Mouse (Mus musculus) kidney, embryonic 14.5 days (tissue): ENCODE measurements around the gene Bloc1s3. TPM values are rescaled to one million over a fixed set of nuclear protein-coding genes. Genes with fewer than 3 reads are reported as not detected.

ENCODE experiments used
- ATAC-seq: fragments of 200-750 bp; cut with Nextera tagmentation; 2 replicates; pipeline ENCODE4 v1.8.0; 2017; ENCODE audit warnings: moderate number of reproducible peaks, mild to moderate bottlenecking, moderate TSS enrichment, moderate library complexity; ENCODE audit not compliant: low FRiP score, low TSS enrichment
- H3K27ac ChIP-seq: fragments of 300-500 bp; sonication (generic); 2 replicates; pipeline ENCODE4 v1.5.1; 2014; ENCODE audit warnings: low read depth, mild to moderate bottlenecking, low read length, moderate library complexity, mixed read lengths
- H3K27me3 ChIP-seq: fragments of 300-500 bp; sonication (generic); 2 replicates; pipeline ENCODE4 v1.6.1; 2014; ENCODE audit warnings: mild to moderate bottlenecking, low read length; ENCODE audit not compliant: control insufficient read depth, insufficient read depth
- H3K36me3 ChIP-seq: fragments of 300-500 bp; sonication (generic); 2 replicates; pipeline ENCODE4 v1.6.1; 2014; ENCODE audit warnings: low read length, mixed read lengths; ENCODE audit not compliant: control insufficient read depth, insufficient read depth
- H3K4me1 ChIP-seq: fragments of 300-500 bp; sonication (generic); 2 replicates; pipeline ENCODE4 v1.6.1; 2014; ENCODE audit warnings: low read length, mixed read lengths; ENCODE audit not compliant: control insufficient read depth, insufficient read depth
- H3K4me2 ChIP-seq: fragments of 300-500 bp; sonication (generic); replicated peaks from 2 replicates; pipeline ENCODE4 v1.6.1; 2014; ENCODE audit warnings: low read depth, mild to moderate bottlenecking, low read length
- H3K4me3 ChIP-seq: fragments of 300-500 bp; sonication (generic); 2 replicates; pipeline ENCODE4 v1.5.1; 2014; ENCODE audit warnings: mild to moderate bottlenecking, low read length
- H3K9ac ChIP-seq: fragments of 300-500 bp; sonication (generic); 2 replicates; pipeline ENCODE4 v1.6.1; 2014; ENCODE audit warnings: low read depth, mild to moderate bottlenecking, low read length, moderate library complexity
- H3K9me3 ChIP-seq: fragments of 300-500 bp; sonication (generic); 2 replicates; pipeline ENCODE4 v1.6.1; 2016; ENCODE audit warnings: low read length; ENCODE audit not compliant: control insufficient read depth
- WGBS: fragments of 180-500 bp; shearing (Covaris S2); extraction: QIAGEN DNeasy Blood & Tissue Kit; methylation state at CpG from one replicate; pipeline ENCODE4 v1.1.7; 2014; 5-methylcytosine and 5-hydroxymethylcytosine counted together
- polyA plus RNA-seq: library from polyadenylated mRNA; unstranded; fragments of >200 nt; fragmentation: Nextera tagmentation; extraction: Ambion mirVana; gene quantifications from 2 replicates; pipeline ENCODE4 v1.2.1, GENCODE M21; 2014

Gene Bloc1s3
- polyA plus RNA-seq, 1 experiment from 2014 or later, result 1.4 TPM

- peak overlapping the region; percentile 88 for H3K9ac ChIP-seq
- 8% methylated on average over 14 of the region's 14 CpGs for WGBS
- no peaks in the 10 kb centered on the region for H3K27me3 ChIP-seq
- H3K36me3 ChIP-seq, result peaks cover 9% of the 10 kb centered on the region
- peak overlapping the region; percentile 96 for H3K4me3 ChIP-seq
- ATAC-seq, result no peak; the same call in 1 of the 2 replicates
- peaks cover 7% of the 10 kb centered on the region; the same call in 1 of the 2 replicates for H3K4me1 ChIP-seq
- H3K4me2 ChIP-seq, result peak overlapping the region; percentile 86
- H3K9me3 ChIP-seq, result no peaks in the 10 kb centered on the region
- H3K27ac ChIP-seq, result peak overlapping the region; percentile 79
Observed at GRCm38 (mm10) chr7:19457414-19458071, 50.6 kb downstream of the Bloc1s3 start.

DNA sequence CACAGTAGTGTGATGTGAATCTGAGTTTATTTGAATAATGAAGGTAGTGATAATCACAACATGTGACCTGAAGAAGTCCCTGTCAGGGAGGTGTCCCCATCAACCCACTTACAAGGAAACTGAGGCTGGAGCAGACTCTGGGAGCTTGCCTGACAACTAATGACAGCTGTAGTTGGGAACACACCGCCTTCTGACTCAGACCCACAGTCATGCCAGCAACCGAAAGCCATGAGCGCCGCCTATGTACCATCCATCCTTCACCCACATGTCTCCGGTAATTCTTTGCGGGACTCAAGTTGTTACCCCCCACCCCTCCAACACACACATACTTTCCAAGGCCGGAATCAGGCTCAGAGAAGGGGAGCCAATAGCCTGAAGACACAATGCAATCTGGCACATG is 51.5 kb downstream of the Bloc1s3 start:
- Histone ChIP-seq H3K4me1 (peaks cover 7% of the 10 kb centered on the region; the same call in 1 of the 2 replicates), H3K9ac (0 out of 2 replicates have a peak overlapping the region, but pooled peaks have one; percentile 88), H3K27ac (no peak overlapping the region), H3K27me3 (no peaks in the 10 kb centered on the region), H3K4me2 (peak overlapping the region; percentile 86), H3K36me3 (peaks cover 14% of the 10 kb centered on the region), H3K9me3 (no peaks in the 10 kb centered on the region), H3K4me3 (no peak overlapping the region)
- 94% methylated on average over 7 of the region's 7 CpGs for WGBS
- no peak for ATAC-seq

DNA sequence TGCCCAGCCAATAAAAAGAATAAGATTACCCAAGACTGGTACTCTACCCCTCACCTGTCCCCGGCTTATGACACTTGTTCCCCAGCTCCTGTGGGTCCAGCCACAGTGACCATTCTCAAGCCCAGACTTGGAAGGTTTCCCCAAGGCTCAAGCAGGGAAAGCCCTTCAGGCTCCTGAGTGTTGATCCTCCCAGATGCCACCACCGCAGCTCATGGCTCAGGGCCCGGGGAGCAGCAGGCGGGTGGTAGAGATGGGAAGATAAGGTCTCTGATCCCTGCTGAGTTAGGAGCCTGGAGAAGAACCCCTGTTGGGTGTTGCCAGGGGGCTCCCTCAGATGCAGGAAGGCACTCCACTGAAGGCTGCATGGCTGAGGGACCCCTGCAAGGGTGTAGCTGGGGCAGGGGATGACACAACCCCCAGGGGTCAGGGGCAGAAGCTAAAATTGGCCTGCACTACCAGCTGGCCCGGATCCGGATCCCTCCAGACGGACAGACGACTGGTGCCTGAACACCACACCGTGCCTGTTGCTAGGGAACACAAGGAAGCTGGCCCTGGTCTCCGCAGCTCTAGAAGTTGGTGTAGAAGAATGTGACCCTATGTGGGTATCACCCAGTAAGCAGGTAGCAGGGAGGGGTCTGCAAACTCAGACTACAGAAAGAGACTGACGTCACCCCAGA is 52.2 kb downstream of the Bloc1s3 start:
- Histone ChIP-seq H3K4me3 (no peak overlapping the region), H3K27ac (no peak overlapping the region), H3K9ac (no peak overlapping the region), H3K4me1 (peaks cover 7% of the 10 kb centered on the region; the same call in 1 of the 2 replicates), H3K4me2 (no peak overlapping the region; the same call in 1 of the 2 replicates), H3K9me3 (no peaks in the 10 kb centered on the region), H3K27me3 (no peaks in the 10 kb centered on the region), H3K36me3 (peaks cover 21% of the 10 kb centered on the region)
- no peak for ATAC-seq
- WGBS, result 77% methylated on average over 11 of the region's 11 CpGs

DNA sequence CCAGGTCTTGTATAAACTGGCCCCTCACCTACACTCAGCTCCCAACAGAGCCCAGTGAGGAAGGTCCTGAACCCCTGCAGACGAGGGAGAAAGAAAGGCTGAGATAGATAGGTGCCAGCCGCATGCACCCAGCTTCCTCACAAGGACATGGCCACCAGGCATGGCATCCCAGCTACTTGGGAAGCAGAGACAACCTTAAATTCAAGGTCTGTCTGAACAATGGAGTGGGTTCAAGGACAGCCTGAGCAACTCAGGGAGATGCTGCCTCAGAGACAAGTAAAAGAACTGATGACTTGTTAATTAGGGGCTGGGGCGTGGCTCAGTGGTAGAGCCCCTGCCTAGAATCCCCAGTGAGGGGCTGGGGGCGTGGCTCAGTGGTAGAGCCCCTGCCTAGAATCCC is 53.0 kb downstream of the Bloc1s3 start:
- H3K36me3 ChIP-seq, result peaks cover 28% of the 10 kb centered on the region
- H3K27me3 ChIP-seq, result no peaks in the 10 kb centered on the region
- no peaks in the 10 kb centered on the region for H3K9me3 ChIP-seq
- H3K4me1 ChIP-seq, result peaks cover 7% of the 10 kb centered on the region; the same call in 1 of the 2 replicates
- no peak overlapping the region for H3K4me3 ChIP-seq
- H3K9ac ChIP-seq, result no peak overlapping the region
- H3K27ac ChIP-seq, result no peak overlapping the region
- H3K4me2 ChIP-seq, result no peak overlapping the region
- 89% methylated on average over 4 of the region's 4 CpGs for WGBS
- ATAC-seq, result no peak

Other genes starting within 250 kb of the Bloc1s3 start
- 54.2 and 56.5 TPM in 2 replicates for gene Vasp, start 236.6 kb downstream of the Bloc1s3 start, polyA plus RNA-seq
- gene Ppm1n, start 228.3 kb downstream of the Bloc1s3 start, polyA plus RNA-seq, result not detected in 2 replicates
- 5.4 and 5.7 TPM in 2 replicates for gene Rtn2, start 225.7 kb downstream of the Bloc1s3 start, polyA plus RNA-seq
- gene Fosb, start 198.3 kb downstream of the Bloc1s3 start, polyA plus RNA-seq, result 0.14 and 0.20 TPM in 2 replicates
- gene Ercc1, start 163.6 kb downstream of the Bloc1s3 start, polyA plus RNA-seq, result 95.2 and 102 TPM in 2 replicates
- gene Cd3eap, start 148.9 kb downstream of the Bloc1s3 start, polyA plus RNA-seq, result 21.9 and 26.8 TPM in 2 replicates
- 5.4 and 7.8 TPM in 2 replicates for gene Ppp1r13l, start 148.6 kb downstream of the Bloc1s3 start, polyA plus RNA-seq
- 11.9 and 12.6 TPM in 2 replicates for gene Ercc2, start 126.4 kb downstream of the Bloc1s3 start, polyA plus RNA-seq
- gene Klc3, start 104.3 kb downstream of the Bloc1s3 start, polyA plus RNA-seq, result 5.7 and 6.7 TPM in 2 replicates
- 0.20 and 0.69 TPM in 2 replicates for gene Ckm, start 103.6 kb downstream of the Bloc1s3 start, polyA plus RNA-seq
- 10.4 and 12.1 TPM in 2 replicates for gene Mark4, start 49.5 kb downstream of the Bloc1s3 start, polyA plus RNA-seq
- gene Exoc3l2, start 45.0 kb downstream of the Bloc1s3 start, polyA plus RNA-seq, result 3.5 and 3.7 TPM in 2 replicates
- 63.7 and 70.2 TPM in 2 replicates for gene Trappc6a, start within 50 bp of the Bloc1s3 start, polyA plus RNA-seq
- 0.13 and 0.27 TPM in 2 replicates for gene Nkpd1, start 9.5 kb upstream of the Bloc1s3 start, polyA plus RNA-seq
- 6.5 and 23.0 TPM in 2 replicates for gene Ppp1r37, start 54.7 kb upstream of the Bloc1s3 start, polyA plus RNA-seq
- 0.33 and 0.68 TPM in 2 replicates for gene Zfp296, start 68.9 kb upstream of the Bloc1s3 start, polyA plus RNA-seq
- gene Gemin7, start 69.2 kb upstream of the Bloc1s3 start, polyA plus RNA-seq, result 168 and 179 TPM in 2 replicates
- gene Clasrp, start 96.1 kb upstream of the Bloc1s3 start, polyA plus RNA-seq, result 44.3 and 48.4 TPM in 2 replicates
- 7.3 and 9.3 TPM in 2 replicates for gene Relb, start 121.1 kb upstream of the Bloc1s3 start, polyA plus RNA-seq
- gene Clptm1, start 156.7 kb upstream of the Bloc1s3 start, polyA plus RNA-seq, result 76.2 and 101 TPM in 2 replicates
- 1.0 and 1.2 TPM in 2 replicates for gene Apoc2, start 169.6 kb upstream of the Bloc1s3 start, polyA plus RNA-seq
- not detected in 2 replicates for gene Gm44805, start 173.1 kb upstream of the Bloc1s3 start, polyA plus RNA-seq
- 0.81 TPM in 1 of 2 replicates, not detected in the other for gene Apoc4, start 173.1 kb upstream of the Bloc1s3 start, polyA plus RNA-seq
- gene Apoc1, start 184.3 kb upstream of the Bloc1s3 start, polyA plus RNA-seq, result 8.4 and 13.1 TPM in 2 replicates
- gene Apoe, start 190.8 kb upstream of the Bloc1s3 start, polyA plus RNA-seq, result 175 and 184 TPM in 2 replicates
- gene Tomm40, start 207.1 kb upstream of the Bloc1s3 start, polyA plus RNA-seq, result 159 and 177 TPM in 2 replicates
- 106 and 139 TPM in 2 replicates for gene Nectin2, start 242.1 kb upstream of the Bloc1s3 start, polyA plus RNA-seq